Mouse (Mus musculus): ENCODE data around the gene Igsf21. TPM values are rescaled to one million over a fixed set of nuclear protein-coding genes. Genes with fewer than 3 reads are reported as not detected.

Gene Igsf21
- total RNA-seq, 1 experiment from 2014 or later, result 7.0 TPM

- DNase-seq, result no peak
These were observed 102.6 kb downstream of the Igsf21 start for GRCm38 (mm10) chr4:140143884-140144525.

GRCm38 (mm10) chr4:140143178-140143577, 103.4 kb downstream of the Igsf21 start:
- DNase-seq, result no peak

- peak; percentile 45 for DNase-seq
These were observed 106.1 kb downstream of the Igsf21 start for GRCm38 (mm10) chr4:140140485-140140884.

DNA sequence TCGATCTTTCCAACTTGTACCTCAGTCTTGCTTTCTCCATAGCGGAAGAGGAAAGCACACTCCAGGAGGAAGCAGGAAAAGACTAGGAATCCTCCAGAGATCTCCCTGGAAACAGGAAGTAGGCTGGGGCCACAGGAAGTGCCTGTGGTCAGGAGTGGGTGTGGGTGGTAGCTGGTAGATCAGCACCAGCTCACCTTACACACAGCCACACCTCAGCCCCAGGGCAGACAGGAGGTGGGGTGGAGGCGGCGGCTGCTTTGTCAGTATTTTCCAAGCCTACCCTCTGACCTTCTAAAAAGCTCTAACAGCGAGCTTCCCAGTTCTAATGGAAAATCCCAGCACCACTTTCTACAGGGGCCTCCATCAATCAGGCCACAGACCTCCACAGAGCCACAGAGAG, 107.7 kb downstream of the Igsf21 start:
- no peak for DNase-seq

- no peak for DNase-seq
These were observed 114.8 kb downstream of the Igsf21 start for GRCm38 (mm10) chr4:140131625-140132321.

DNA sequence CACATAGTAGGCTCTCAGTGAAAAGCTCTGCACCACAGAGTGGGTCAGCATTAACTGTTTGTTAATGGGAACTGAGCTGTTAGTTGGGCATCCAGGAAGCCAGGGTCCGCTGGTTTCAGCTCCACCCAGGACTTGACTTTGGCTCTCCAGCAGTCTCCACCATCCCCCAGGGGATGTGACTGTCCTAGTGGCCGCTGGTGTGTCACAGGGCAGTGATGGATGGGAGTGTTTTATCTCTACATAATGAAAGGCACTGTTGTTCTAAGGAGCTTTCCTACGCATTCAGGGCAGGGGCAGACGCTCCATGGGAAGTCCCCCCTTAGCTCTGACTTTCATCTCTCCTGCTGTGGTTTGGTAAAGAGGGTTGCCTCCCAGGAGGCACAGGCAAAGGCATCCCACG, 115.4 kb downstream of the Igsf21 start:
- peak; percentile 34 for DNase-seq

DNA sequence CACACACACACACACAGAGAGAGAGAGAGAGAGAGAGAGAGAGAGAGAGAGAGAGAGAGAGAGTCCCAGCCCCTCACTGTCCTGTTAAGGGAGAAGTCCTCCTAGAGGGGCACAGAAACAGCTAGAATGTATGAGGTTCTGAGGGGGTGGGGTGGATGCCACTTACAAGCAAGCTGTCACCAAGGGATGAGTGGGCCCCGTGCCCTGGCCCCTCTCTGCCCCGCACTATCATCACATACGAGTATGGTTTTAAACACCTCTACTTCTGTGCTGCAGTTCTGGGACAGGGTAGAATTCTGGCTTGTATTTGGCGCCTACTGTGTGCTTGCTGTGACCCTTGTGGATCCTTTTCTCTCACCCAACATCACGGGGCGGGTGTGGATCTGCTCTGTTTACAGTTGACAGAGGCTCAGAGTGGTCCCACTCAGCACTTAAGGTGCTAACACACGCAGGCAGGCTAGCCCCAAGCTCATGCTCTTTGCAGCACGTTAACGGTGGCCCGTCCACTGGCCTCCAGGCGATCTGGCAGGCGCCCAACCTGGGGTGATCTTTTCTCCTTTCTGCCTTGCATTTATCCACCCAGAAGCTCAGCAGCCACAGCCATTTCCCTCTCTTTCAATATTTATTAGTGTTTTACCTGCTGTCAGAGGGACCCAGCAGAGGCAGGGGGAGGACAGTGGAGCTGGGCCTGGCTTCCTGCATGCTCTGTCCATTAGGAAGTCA, 116.9 kb downstream of the Igsf21 start:
- DNase-seq, result peak; percentile 50

DNA sequence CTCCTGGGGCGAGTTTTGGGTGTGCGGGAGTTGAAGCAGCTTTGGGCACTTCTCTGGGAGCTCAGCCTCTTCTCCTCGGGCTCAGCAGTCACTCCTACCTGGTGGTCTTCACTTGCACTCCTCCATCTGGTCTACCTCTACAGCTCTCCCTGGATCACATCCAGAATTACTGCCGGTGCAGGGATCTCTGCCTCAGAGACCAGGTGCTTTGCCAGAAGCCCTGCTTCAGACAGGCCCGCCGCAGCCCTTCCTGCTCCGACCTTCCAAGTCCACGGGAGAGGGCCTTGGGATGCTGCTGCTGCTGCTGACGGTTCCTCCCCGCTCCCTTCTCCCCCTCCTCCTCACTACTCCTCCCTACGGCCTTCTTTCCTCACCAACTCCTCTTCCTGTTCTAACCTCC, 118.5 kb downstream of the Igsf21 start:
- no peak for DNase-seq

DNA sequence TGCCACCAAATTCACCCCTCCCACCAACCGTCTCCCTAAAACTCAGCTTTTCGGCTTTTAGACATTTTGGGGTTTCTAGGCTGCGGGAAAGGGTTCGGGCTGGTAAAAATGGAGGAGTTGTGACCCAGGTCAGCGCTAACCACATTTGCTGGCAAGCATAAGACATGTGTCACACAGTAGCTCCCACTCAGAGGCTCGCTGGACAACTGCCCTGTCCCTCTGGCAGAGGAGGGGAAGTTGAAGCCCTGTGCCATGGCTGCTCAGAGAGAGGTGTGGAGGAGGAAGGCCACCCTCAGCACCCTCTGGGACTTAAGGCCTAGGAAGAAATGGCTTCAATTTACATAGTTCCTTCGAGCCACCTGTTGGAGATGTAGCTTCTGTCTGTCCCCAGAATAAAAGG, 120.8 kb downstream of the Igsf21 start:
- DNase-seq, result no peak

DNA sequence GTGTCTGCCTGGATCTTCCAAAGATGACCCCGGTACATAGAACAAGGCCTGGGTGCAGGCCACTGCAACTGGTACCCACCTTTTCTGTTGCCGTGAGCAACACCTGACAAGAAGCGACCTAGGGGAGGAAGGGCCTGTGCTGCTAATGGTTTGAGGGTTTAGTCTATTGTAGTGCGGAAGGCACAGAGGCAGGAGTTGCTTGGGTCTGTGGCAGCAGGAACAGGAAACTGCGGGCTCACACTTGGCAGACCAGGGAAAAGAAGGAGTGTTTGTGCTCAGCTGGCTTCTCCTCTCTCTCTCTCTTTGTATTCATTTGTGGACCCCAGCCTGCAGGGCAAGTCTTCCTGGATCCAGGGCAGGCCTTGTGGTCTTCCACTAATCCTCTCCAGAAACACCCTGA, 124.0 kb downstream of the Igsf21 start:
- DNase-seq, result no peak

DNA sequence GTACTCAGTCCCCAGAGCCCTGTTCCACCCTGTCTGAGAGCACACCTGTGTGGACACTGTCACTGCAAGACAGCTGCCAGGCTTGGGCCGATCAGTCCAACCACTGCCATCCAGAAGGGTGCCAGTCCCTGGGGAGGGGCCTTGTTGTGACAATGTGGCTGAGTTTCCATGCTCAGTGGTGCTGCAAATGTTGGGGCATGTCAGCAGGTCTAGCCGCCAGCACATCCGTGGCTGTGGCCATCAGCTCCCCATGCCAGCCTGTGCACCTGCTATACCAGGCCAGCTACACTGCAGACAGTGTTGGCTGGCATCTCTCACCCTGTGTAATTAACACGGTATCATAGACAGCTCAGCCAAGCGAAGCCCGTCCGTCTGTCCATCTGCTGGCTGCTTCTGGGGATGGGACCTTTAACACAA, 129.3 kb downstream of the Igsf21 start:
- DNase-seq, result no peak

- no peak for DNase-seq
These were observed 130.8 kb downstream of the Igsf21 start for GRCm38 (mm10) chr4:140115756-140116155.

DNA sequence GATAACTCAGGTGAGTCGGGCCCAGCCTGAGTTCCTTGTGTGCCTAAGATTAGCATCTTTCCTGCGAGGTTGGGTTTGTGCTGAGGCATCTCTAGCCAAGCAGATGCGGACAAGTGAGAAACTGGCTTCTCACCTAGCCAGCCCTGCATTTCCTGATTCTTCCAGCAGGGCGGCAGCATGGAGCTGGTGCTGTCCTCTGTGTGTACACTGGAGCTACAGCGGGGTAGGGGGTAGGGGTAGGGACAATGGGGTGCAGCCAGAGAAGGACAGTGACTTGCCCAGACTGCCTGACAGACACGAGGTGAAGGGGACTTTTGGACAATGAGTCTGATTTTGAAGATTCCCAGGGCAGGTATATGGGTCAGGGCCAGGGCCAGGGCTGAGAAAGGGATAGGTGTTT, 131.5 kb downstream of the Igsf21 start:
- no peak for DNase-seq

DNA sequence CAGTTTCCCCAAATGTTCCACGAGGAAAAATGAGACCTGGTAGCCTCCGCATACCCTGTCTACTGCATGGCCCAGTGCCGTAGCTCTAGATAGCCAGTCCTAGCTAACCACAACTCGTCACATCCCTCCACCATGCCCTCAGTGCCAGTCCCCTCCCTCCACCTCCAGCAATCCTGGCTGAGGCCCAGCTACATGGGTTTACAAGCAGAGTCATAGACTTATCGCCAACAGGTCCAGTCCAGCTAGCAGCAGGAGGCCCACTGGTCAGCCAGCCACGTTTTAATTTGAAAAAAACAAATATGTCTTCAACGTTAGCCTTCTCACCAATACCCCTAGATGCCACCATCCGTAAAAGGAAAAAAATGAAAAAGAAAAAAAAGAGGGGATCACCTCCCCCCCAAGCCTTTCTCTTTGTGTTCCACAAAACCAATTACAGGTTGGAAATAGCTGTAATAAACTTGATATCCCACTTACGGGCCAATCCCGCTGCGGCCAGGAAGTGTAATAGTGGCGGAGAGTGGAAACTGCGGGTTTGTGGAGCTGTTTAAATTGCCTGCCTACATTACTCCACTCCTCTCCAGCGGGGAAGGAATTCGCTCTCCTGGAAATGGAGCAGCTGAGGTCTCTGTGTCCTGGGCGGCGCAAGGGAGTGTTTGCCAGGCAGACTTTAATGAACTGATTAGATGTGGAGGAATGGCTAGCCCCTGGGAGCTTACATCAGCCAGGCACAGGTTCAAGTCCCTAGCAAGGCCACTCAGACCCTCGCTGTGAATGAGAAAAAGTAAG, 132.7 kb downstream of the Igsf21 start:
- DNase-seq, result no peak

DNA sequence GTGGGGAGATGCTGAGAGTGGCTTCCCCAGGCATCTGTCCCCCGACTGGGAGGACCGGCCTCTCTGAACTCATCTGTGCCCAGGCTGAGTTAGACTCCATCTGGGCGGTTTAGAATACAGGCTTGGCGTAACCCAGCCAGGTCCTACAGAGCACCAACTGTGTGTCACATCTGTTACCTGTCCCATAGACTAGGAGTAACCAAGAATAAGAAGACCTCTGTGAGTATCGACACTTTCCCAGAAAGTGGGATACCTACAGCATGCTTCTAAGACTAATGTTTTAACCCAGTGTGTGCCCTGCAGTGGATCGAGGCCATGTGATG, 137.0 kb downstream of the Igsf21 start:
- DNase-seq, result no peak

DNA sequence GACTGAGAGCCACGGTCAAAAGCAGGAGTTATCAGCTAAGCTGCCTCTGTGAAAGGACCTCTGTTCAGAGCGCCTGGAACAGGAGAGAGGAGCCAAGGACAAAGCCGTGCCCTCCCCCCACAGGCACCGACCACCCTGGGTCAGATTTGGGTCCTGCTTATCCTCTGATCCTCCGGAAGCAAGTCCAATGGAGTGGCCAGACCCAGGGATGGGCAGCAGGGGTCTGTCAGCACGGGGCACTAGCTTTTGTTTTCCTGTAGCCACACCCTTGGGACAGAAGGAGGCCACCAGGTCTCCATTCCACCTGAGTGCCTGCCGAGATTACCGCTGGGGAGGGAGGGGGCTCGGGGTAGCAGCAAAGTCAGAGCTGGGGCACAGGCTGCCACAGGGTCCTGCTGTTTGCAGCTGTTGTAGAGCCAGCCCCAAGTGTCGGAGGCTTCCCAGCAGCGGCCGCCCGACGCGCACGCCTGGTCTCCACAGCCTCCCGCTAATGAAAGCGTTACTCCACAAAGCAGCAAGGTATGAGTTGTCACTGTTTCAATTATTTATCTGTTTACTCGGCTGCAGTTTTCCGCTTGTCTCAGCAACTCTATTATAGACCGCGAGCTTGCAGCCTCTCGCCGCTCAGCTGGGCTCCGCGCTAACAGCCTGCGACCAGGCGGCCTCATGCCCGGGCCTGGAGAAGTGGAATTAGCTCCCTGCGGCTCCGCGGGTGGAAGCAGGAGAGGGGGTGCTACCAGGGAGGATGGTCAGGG, 137.5 kb downstream of the Igsf21 start:
- peak; percentile 17 for DNase-seq

DNA sequence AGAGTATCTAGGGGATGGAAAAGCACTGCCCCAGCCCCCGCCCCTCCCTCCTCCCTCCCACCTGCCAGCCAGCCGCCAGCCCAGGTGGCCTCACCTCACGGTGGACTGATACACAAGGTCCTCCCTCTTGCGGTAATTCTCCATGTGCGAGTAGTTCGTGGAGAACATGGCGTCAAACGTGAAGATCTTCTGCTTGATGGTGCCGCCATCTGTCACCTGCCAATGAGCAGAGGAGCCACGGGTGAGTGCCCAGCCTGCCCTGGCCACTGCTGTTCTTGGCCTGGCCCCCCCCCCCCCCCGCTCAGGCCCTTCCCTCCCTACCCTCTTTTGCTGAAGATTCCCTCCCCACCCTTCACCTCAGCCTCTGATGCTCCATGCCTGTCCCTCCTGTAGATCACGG, 139.4 kb downstream of the Igsf21 start:
- DNase-seq, result no peak

DNA sequence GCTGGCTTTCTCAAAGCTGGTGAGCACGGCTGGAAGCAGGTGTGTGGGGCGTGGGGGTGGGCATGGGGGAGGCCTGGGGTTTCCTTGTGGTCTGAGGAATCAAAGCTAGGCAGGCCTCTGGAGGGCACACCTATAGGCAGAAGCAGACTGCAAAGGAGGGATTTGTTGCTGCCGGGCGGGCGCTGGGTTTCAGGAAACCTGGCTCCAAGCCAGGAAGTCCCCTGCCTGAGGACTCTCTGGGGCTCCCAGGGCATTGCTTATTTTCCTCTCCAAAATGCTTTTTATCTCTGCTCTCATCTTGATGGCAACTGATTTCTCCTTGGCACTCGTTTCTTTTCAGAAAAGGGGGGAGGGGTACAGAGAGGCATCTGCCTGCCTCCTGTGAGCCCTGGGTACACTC, 141.8 kb downstream of the Igsf21 start:
- no peak for DNase-seq

GRCm38 (mm10) chr4:140103341-140104027, 143.1 kb downstream of the Igsf21 start:
- peak; percentile 31 for DNase-seq

DNA sequence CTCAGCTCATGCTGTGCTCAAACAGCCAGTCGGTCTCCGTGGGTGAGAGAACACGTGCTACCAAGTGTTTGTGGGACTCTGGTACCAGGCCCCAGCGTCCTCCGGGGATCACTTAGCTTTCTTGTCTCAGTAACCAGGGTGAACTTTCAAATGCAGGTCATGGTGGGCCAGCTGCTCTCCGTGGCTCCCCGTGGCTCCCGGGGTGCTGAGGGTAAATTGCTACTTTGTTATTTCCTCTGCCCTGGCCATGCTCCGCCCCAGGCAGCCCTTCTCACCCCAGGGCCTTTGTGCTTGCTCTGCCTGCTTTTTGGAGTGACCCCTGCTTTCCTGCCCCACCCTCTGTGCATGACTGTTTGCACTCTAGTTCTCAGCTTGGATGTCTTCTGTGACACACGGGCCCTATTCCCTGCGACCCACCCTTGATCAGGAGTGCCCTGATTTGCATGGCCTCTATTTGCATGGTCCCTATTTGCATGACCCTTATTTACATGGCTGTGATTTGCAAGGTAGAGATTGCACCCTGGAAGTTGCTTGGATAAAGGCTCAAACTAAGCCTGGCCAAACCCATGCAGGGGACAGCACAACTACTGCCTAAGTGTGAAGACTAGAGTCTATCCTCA, 143.9 kb downstream of the Igsf21 start:
- DNase-seq, result no peak

GRCm38 (mm10) chr4:140101106-140101505, 145.5 kb downstream of the Igsf21 start:
- DNase-seq, result peak; percentile 34

Data from adrenal gland, postnatal 14 days (tissue).